Mouse (Mus musculus): ENCODE measurements at regions not wholly inside any gene's neighbourhood (a gene's known extent, or its start where the extent isn't known, plus 50 kb on each side); places are given as distances from the start of the nearest gene placed in this dataset.

DNA sequence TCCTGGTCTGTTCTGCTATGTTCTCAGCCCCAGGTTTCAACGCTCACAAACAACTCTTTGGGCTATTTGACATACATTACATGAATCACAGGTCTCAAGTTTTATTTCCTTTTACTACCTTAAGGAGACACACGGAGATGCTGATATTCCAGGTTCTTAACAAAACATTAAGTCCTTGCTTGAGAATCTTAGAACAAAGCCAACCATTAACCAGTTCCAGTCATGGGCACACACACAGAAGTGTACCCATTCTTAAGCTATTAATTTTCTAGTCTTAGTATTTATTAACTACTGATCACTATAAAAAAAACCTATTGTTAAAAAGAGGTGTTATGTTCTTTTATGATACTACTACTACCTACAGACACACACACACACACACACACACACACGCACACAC, 235.7 kb downstream of the Kif20b start:
- TF ChIP-seq MYC (IDR thresholded peaks at IDR 0.05; ENCODE audit: low read depth, low read length) (no peak), ZKSCAN1 (IDR thresholded peaks at IDR 0.05; ENCODE audit: low read depth, low read length) (no peak), ZMIZ1 (IDR thresholded peaks at IDR 0.05; ENCODE audit: low read depth, low read length) (no peak), UBTF (IDR thresholded peaks at IDR 0.05; ENCODE audit: borderline replicate concordance, insufficient read depth, low read depth, low read length) (no peak), CTCF (IDR thresholded peaks at IDR 0.05 in 2 of 3, conservative IDR thresholded peaks at IDR 0.05 in 1 of 3; ENCODE audit: control insufficient read depth in 1 of 3, insufficient read depth in 1 of 3, low read depth in 2 of 3, low read length in 3 of 3, poor library complexity in 1 of 3, severe bottlenecking in 1 of 3) (no peak), POLR2A (IDR thresholded peaks at IDR 0.05; ENCODE audit: control insufficient read depth in 1 of 2, insufficient read depth in 1 of 2, low read depth in 1 of 2, low read length in 2 of 2, poor library complexity in 1 of 2) (no peak), TAL1 (IDR thresholded peaks at IDR 0.05; ENCODE audit: low read length) (no peak), MYB (IDR thresholded peaks at IDR 0.05; ENCODE audit: low read depth, low read length) (no peak), POLR2AphosphoS2 (IDR thresholded peaks at IDR 0.05; ENCODE audit: low read length) (no peak), BHLHE40 (IDR thresholded peaks at IDR 0.05; ENCODE audit: borderline replicate concordance, low read depth, low read length) (no peak), HCFC1 (IDR thresholded peaks at IDR 0.05; ENCODE audit: low read depth, low read length) (no peak), NELFE (IDR thresholded peaks at IDR 0.05; ENCODE audit: low read depth, low read length) (no peak), JUND (IDR thresholded peaks at IDR 0.05; ENCODE audit: low read depth, low read length) (no peak)
